Mouse (Mus musculus) testis, postnatal 14 days (tissue): ENCODE measurements around the gene Plxna4.

Source experiments
- DNase-seq: peaks from one replicate; pipeline ENCODE4 v3.0.0; 2021; ENCODE audit warnings: low spot score

Plxna4 gene

GRCm38 (mm10) chr6:32472062-32472461 lies 115.9 kb downstream of the Plxna4 start:
- DNase-seq = no peak

- DNase-seq = no peak
These were observed 116.4 kb downstream of the Plxna4 start for GRCm38 (mm10) chr6:32471639-32472038.

DNA sequence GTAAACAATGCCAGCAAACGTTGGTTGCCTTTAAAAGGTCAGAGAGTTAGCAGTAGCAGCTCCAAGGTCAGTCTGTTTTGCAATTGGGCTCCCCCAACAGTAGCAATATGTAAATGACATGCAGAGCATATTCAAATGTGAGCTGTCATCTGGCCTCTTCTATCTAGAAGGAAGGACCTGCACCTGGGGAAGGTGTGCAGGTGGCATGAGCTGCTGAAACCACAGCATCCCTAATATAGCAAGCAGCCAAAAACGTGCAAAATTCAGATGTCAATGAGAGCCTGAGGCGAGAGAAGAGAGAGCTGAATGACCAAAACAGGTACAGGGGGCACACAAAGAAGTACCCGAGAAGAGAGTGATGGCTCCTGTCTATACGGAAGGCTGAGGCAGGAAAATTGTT lies 118.8 kb downstream of the Plxna4 start:
- DNase-seq = no peak

DNA sequence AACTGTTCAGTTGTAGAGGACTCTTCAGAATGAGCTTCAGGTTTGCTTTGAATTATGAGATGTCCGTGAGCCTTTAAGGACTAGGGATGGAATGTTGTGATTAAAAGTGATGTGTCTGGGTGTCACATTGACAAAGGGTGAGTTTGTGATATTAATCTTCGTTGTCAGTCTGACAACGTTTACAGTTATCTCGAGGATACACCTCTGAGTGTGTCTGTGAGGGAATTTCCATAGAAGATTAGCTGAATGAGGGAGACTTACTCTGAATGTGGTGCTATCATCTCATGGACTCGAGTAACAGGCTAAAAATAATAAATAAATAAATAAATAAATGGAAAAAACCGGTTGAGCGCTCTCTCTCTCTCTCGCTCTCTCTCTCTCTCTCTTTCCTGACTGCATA lies 122.9 kb downstream of the Plxna4 start:
- DNase-seq = no peak

GRCm38 (mm10) chr6:32464637-32465036 lies 123.4 kb downstream of the Plxna4 start:
- DNase-seq = no peak

- no peak for DNase-seq
These were observed 123.9 kb downstream of the Plxna4 start for GRCm38 (mm10) chr6:32464046-32464445.

- no peak for DNase-seq
These were observed 127.6 kb downstream of the Plxna4 start for GRCm38 (mm10) chr6:32460400-32460799.

- DNase-seq = no peak
These were observed 131.4 kb downstream of the Plxna4 start for GRCm38 (mm10) chr6:32456641-32457040.

- DNase-seq = no peak
These were observed 136.1 kb downstream of the Plxna4 start for GRCm38 (mm10) chr6:32451851-32452250.

- no peak for DNase-seq
These were observed 138.6 kb downstream of the Plxna4 start for GRCm38 (mm10) chr6:32449237-32449963.

DNA sequence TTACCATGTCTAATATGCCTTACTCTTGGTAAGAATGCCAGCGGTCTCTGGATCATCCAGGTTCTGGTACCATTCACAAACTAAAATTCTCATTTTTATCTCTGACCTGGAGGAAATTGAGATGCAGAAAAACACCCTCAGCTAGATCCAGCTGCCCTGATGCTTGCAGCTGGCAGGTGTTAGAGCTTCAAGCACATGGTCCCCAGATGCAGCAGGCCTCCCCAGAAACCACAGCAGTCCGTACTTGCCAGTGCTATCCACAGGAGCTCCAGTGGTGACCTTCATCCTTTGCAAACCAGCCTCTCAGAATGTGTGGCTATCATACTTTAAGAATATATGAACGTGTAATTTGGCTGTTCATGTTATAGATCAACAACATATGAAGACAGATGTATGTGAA lies 139.2 kb downstream of the Plxna4 start:
- no peak for DNase-seq

DNA sequence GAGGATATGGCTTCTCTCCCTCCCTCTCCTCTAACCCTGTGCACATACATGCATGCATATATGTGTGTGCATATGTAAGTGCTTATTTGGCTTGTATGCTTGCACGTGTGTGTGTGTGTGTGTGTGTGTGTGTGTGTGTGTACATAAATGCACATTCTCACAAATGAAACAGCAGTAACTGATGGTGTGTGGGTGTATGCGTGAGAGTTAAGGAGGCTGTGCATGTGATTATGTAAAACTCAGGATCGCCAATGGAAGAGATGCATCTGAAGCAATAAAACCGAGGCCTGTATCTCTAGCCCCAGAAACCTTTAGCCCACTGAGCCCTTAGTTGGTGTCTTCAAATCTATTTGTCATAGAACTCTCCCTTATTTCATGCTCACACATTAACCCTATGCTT lies 141.7 kb downstream of the Plxna4 start:
- no peak for DNase-seq

GRCm38 (mm10) chr6:32445246-32445645 lies 142.7 kb downstream of the Plxna4 start:
- DNase-seq = no peak

DNA sequence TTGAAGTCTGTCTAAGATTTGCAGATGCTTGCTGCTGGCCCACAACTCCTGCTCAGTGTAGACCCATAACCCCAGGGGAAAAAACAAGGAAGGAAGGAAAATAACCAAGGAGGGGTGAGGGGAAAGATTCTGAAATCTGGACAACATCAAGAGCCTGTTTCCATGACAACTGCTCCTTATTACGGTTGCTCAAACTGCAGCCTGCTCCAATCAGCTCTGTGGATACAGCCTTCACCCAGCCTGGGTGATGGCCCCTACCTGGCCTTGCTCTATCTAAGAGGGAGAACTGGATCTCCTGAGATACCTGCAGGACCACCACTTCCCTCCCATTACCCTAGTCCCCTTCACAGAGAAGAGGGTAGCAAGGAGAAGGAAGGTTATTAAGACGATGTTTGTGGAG lies 143.6 kb downstream of the Plxna4 start:
- DNase-seq = no peak

- DNase-seq = no peak
These were observed 144.3 kb downstream of the Plxna4 start for GRCm38 (mm10) chr6:32443679-32444078.

GRCm38 (mm10) chr6:32439434-32439833 lies 148.6 kb downstream of the Plxna4 start:
- no peak for DNase-seq

GRCm38 (mm10) chr6:32437219-32437618 lies 150.8 kb downstream of the Plxna4 start:
- no peak for DNase-seq

DNA sequence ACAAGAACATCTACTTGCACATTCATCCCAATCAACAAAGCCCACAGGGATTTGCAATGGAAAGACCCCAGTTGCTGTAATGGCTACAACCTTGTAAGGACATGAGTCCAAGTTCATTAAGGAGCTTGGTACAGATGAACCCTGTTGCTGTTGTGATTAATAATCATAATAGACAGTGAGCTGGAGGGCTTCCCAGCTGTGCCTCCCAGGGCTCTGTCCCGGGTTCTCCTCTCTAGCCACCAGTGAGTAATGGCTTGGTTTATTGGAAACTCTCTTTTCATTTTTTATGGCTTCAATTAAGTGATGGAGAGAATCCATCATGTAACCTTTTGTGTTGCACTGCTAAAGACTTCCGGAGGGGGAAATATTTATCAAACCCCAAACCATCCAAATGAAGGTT lies 164.9 kb downstream of the Plxna4 start:
- no peak for DNase-seq

GRCm38 (mm10) chr6:32420610-32421009 lies 167.4 kb downstream of the Plxna4 start:
- DNase-seq = no peak

DNA sequence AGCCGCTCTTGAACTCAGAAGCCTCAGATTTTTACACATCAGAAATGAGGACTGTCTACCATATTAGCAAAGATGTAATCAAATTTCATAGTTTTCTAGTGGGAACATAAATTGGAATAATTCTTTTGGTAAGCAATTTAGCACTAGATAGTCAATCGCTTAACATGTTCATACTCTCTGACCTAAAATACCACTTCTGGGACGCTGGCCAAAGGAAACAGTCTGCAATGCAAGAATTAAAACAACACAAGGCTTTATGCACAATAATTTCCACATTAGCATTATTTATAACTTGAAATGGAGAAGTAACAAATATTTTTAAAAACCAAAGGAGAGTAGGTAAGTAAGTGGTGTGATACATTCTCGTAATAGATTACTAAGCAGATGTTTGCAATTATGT lies 170.6 kb downstream of the Plxna4 start:
- DNase-seq = no peak

DNA sequence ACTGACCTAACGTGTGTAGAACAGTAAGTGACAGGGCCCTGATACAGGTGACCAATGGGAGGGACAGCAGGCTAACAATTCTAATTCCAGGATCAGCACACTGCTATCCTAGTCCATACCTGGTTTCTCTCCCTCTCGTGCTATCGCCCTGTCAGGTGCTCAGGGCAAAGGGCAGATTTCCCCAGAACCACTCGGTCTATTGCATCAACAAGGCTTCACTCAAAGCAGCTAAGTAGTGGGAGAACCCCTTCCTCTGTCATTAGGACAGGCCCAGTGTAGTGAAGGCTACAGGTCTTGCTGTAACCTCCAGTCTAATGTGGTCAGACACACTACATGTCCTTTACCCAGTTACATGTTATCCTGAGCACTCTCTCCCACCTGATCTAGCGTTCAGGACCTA lies 176.7 kb downstream of the Plxna4 start:
- DNase-seq = no peak

DNA sequence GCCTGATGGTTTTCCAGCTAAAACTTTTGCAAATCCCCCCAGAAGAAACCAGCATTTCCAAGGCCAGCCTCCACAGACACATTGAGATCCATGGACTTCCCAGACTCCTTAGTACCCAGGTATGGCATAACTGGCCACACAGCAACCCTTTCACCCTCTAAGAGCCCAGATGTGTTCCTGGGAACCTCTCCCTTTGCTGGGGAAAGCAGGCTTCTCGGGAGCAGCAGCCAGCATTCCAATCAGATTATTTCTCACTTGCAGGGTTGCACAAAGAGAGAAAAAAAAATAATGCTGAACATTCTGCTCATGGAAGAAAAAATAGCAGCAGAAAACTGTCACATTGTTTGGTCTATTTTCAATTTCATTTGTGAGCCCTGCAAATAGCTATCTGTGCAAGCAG lies 178.4 kb downstream of the Plxna4 start:
- no peak for DNase-seq

- DNase-seq = no peak
These were observed 180.3 kb downstream of the Plxna4 start for GRCm38 (mm10) chr6:32407574-32408185.
